In the genomic region with DNA sequence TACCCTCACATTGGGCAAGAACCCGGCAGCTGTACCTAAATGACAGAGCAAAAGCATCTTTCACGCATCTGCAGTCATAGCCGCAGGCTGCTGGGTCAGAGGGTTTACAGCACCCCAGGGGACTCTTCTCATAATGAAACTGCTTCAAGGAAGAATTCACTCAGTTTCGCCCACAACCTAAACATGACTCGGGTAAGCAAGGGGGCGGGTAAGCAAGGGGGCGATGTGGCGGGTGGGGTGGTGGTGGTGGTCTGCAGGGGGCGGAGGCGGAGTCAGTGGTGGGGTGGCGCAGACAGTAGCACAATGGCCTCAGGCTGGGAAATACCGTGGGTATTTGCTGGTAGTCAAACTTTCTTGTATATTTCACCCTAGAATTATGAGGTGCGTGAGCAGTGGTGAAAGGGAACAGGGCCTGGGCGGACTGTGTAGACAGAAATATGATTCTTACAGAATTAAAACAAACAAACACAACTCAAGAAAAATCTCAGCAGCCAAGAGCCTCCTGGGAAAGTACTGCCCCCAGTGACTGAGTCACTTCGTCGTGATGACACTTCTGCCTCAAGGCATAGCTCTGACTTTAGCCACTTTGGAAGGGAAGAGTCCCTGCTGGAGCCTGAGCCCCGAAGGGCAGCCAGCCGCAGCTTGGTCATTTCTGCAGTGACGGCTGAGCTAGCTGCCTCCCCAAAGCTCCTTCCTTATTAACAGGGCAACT, we compare ENCODE assay signal across 8 mouse cellular contexts. TPM values are rescaled to one million over a fixed set of nuclear protein-coding genes. Genes with fewer than 3 reads are reported as not detected.
DNase-seq lines count a peak whose midpoint lies in the region; ATAC-seq and TF ChIP-seq lines count a peak whose summit lies in the region.

No protein-coding gene starts in this region.

- no peak for TF ChIP-seq CTCF in C2C12 (IDR thresholded peaks at IDR 0.05; ENCODE audit: control insufficient read depth, insufficient read depth, insufficient read length)
- no peak for TF ChIP-seq CTCF in cerebellum, adult 2 months (IDR thresholded peaks at IDR 0.05; ENCODE audit: borderline replicate concordance, insufficient read depth, low read depth, low read length)

- H3K27ac ChIP-seq in hindbrain, embryonic 10.5 days = peak overlapping the region; percentile 71
- H3K27ac ChIP-seq in cerebellum, adult 2 months (ENCODE audit: insufficient read depth, low read length) = no peak overlapping the region

- H3K4me1 ChIP-seq in hindbrain, embryonic 10.5 days (replicated peaks) = peaks cover 15% of the 10 kb centered on the region
- no peaks in the 10 kb centered on the region; the same call in 1 of the 2 replicates for H3K4me1 ChIP-seq in cerebellum, adult 2 months (ENCODE audit: control insufficient read depth, insufficient read depth, low read length)

- peak overlapping the region; percentile 21 for H3K4me3 ChIP-seq in C2C12 (ENCODE audit: insufficient read depth, poor library complexity, severe bottlenecking)
- H3K4me3 ChIP-seq in hindbrain, embryonic 10.5 days = peak overlapping the region; percentile 41
- H3K4me3 ChIP-seq in cerebellum, adult 2 months (replicated peaks; ENCODE audit: insufficient read depth, low read depth, low read length) = no peak overlapping the region

- H3K27me3 ChIP-seq in C2C12 (ENCODE audit: control insufficient read depth, insufficient read depth, insufficient read length) = no peaks in the 10 kb centered on the region
- peaks cover 9% of the 10 kb centered on the region; the same call in 1 of the 2 replicates for H3K27me3 ChIP-seq in hindbrain, embryonic 10.5 days (ENCODE audit: insufficient read depth, poor library complexity, severe bottlenecking)
- no peaks in the 10 kb centered on the region for H3K27me3 ChIP-seq in cerebellum, adult 2 months (ENCODE audit: control insufficient read depth, insufficient read depth, low read length)

- H3K9me3 ChIP-seq in hindbrain, embryonic 10.5 days = no peaks in the 10 kb centered on the region

- no peak for TF ChIP-seq POLR2A in cerebellum, adult 2 months (IDR thresholded peaks at IDR 0.05; ENCODE audit: borderline replicate concordance, insufficient read depth, low read length)

- no peaks in the 10 kb centered on the region for H3K36me3 ChIP-seq in C2C12 (ENCODE audit: control insufficient read depth, insufficient read depth)
- no peaks in the 10 kb centered on the region for H3K36me3 ChIP-seq in hindbrain, embryonic 10.5 days

- ATAC-seq in common myeloid progenitor, adult 5-6 weeks (replicated peaks; ENCODE audit: low read depth, poor library complexity, severe bottlenecking) = 0 out of 2 replicates have a peak, but pooled peaks have one; percentile 25

- 13% methylated on average over 19 of the region's 19 CpGs for WGBS in hindbrain, embryonic 10.5 days
- WGBS in cerebellum, adult 2 months = 22% methylated on average over 19 of the region's 19 CpGs

- DNase-seq in hindbrain, embryonic 10.5 days (ENCODE audit: low spot score) = peak; percentile 29
- DNase-seq in lung, postnatal 4 days = peak; percentile 39 to 71
- no peak for DNase-seq in layer of hippocampus, adult 9-10 months (ENCODE audit: low spot score)
- no peak for DNase-seq in left cerebral cortex, adult 18-20 months (ENCODE audit: low spot score in 2 of 2)
- DNase-seq in urinary bladder, adult 18-20 months (ENCODE audit: low spot score in 2 of 2) = no peak
- DNase-seq in cerebellum, adult 2 months = no peak

- no peak overlapping the region for H3ac ChIP-seq in C2C12 (ENCODE audit: control insufficient read depth, insufficient read length, low read depth)

- H3K79me2 ChIP-seq in C2C12 (ENCODE audit: control insufficient read depth, insufficient read depth) = no peaks in the 10 kb centered on the region

- no peaks in the 10 kb centered on the region for H3K79me3 ChIP-seq in C2C12 (ENCODE audit: low read depth)

TF ChIP-seq in C2C12, 6 proteins besides CTCF, POLR2A, EP300 and RAD21:
- TF ChIP-seq MYOG (IDR thresholded peaks at IDR 0.05; ENCODE audit: control insufficient read depth, extremely low read depth, insufficient read length) (no peak), USF1 (IDR thresholded peaks at IDR 0.05; ENCODE audit: low read depth) (no peak)

RNA-seq across cellular contexts. Expression of gene Mex3b, which starts 55.8 kb away (rescaled TPM):
- 12.5 TPM for polyA plus RNA-seq in C2C12 (2012; fragmentation: generic; extraction: Trizol)
- total RNA-seq in common myeloid progenitor, adult 5-6 weeks (2017) = 10.4 and 11.0 TPM in 2 replicates
- 24.9 and 27.7 TPM in 2 replicates for polyA plus RNA-seq in hindbrain, embryonic 10.5 days (2016; fragmentation: Nextera tagmentation; extraction: Ambion mirVana)
- 10 to 100 TPM; 18.7 to 20.2 TPM for total RNA-seq in left cerebral cortex, adult 18-20 months (2021)
- 9.0 and 9.8 TPM in 2 replicates for polyA plus RNA-seq in cerebellum, adult 2 months (2012; rRNA removed)

Comparison
In these comparisons a context has a peak if more than half of its experiments do, and no peak if none do; other contexts are left out.
1. DNase-seq: peak in hindbrain, embryonic 10.5 days (single experiment) and lung, postnatal 4 days (2 of 2); none in layer of hippocampus, adult 9-10 months (single experiment), left cerebral cortex, adult 18-20 months (0 of 2), urinary bladder, adult 18-20 months (0 of 2) and cerebellum, adult 2 months (0 of 2).